16 mouse cellular contexts compared by ENCODE assay signal in genomic region chr5:31666176-31666575, GRCm38 (mm10). TPM values are rescaled to one million over a fixed set of nuclear protein-coding genes. Genes with fewer than 3 reads are reported as not detected.
DNase-seq lines count a peak whose midpoint lies in the region; TF ChIP-seq lines count a peak whose summit lies in the region.
"Had no signal": no experiment of that assay in that cellular context is flagged by ENCODE, and none has a peak within 500 bp of the region (broad histone marks: within the 10 kb centered on the region; RNA-seq: fewer than 3 reads in every experiment).

No protein-coding gene starts in this region.

- intact Hi-C loops in heart, postnatal 14 days (cut with DNase I) = no loop called here
- intact Hi-C loops in left cerebral cortex, postnatal 14 days (cut with DNase I) = no loop called here

- no peak overlapping the region for H3K4me3 ChIP-seq in lung, adult 2 months (replicated peaks; ENCODE audit: extremely low read depth, low read depth, low read length)
- H3K4me3 ChIP-seq: embryonic facial prominence, embryonic 12.5 days; forebrain, embryonic 15.5 days; hindbrain, embryonic 15.5 days; neural tube, embryonic 15.5 days had no signal

- WGBS in lung, adult 2 months = 26% methylated on average over 1 of the region's 1 CpGs

- TF ChIP-seq CTCF in lung, adult 2 months (IDR thresholded peaks at IDR 0.05; ENCODE audit: insufficient read depth, low read length) = no peak

- TF ChIP-seq POLR2A in lung, adult 2 months (IDR thresholded peaks at IDR 0.05; ENCODE audit: borderline replicate concordance, extremely low read depth, low read depth, low read length) = no peak

- DNase-seq in heart, adult 11 months = peak; percentile 88
- DNase-seq in heart, postnatal 14 days = no peak
- DNase-seq in 3134 (ENCODE audit: extremely low read depth, insufficient read length, low spot score) (peak; percentile 69), 3T3-L1 (ENCODE audit: low read depth, low spot score) (peak; percentile 68)
- peak; percentile 24 for DNase-seq in gastrocnemius, adult 18-20 months (ENCODE audit: low spot score)
- DNase-seq in left cerebral cortex, postnatal 14 days (ENCODE audit: low spot score in 2 of 2) = no peak
- no peak for DNase-seq in lung, adult 2 months
- DNase-seq: cerebellum, postnatal 25 days; kidney, adult 11 months; kidney, postnatal 4 days; left cerebral cortex, postnatal 4 days; lung, postnatal 36 days had no signal

- no peaks in the 10 kb centered on the region for H3K4me1 ChIP-seq in lung, adult 2 months (ENCODE audit: control insufficient read depth, insufficient read depth, low read length)
- H3K4me1 ChIP-seq: embryonic facial prominence, embryonic 12.5 days; forebrain, embryonic 15.5 days; hindbrain, embryonic 15.5 days; neural tube, embryonic 15.5 days had no signal

RNA-seq across cellular contexts. Expression of gene Rbks, which starts 31.3 kb away (rescaled TPM):
- total RNA-seq in heart, postnatal 14 days (2021) = 1 to 10 TPM; 3.9 to 4.5 TPM
- 1 to 10 TPM; 4.4 to 4.6 TPM for total RNA-seq in gastrocnemius, adult 18-20 months (2021)
- 1 to 10 TPM; 2.5 to 4.0 TPM for total RNA-seq in left cerebral cortex, postnatal 14 days (2021)
- 3.2 and 4.1 TPM in 2 replicates for polyA plus RNA-seq in lung, adult 2 months (2012; rRNA removed)

RNA-seq across cellular contexts. Expression of gene Babam2, which starts 31.3 kb away (rescaled TPM):
- total RNA-seq in heart, postnatal 14 days (2021) = 10 to 100 TPM; 34.1 to 35.9 TPM
- 10 to 100 TPM; 33.3 to 33.8 TPM for total RNA-seq in gastrocnemius, adult 18-20 months (2021)
- total RNA-seq in left cerebral cortex, postnatal 14 days (2021) = 10 to 100 TPM; 41.3 to 44.5 TPM
- 19.6 and 23.6 TPM in 2 replicates for polyA plus RNA-seq in lung, adult 2 months (2012; rRNA removed)

Comparison
In these comparisons a context has a peak if more than half of its experiments do, and no peak if none do; other contexts are left out.
1. DNase-seq: peak in heart, adult 11 months (single experiment), 3134 (single experiment), 3T3-L1 (single experiment) and gastrocnemius, adult 18-20 months (single experiment); none in heart, postnatal 14 days (0 of 2), left cerebral cortex, postnatal 14 days (0 of 2) and lung, adult 2 months (single experiment).